Mouse (Mus musculus) bone marrow macrophage, adult 2 months (primary cell): ENCODE measurements around the gene Ddost.

ENCODE experiments used
- CTCF ChIP-seq: IDR thresholded peaks from 2 replicates; pipeline ENCODE4 v1.5.1; 2012; ENCODE audit warnings: low read depth, mild to moderate bottlenecking, low read length, moderate library complexity
- POLR2A ChIP-seq: IDR thresholded peaks from 2 replicates; pipeline ENCODE4 v1.6.1; 2012; ENCODE audit warnings: mild to moderate bottlenecking, low read depth, low read length, borderline replicate concordance

GRCm38 (mm10) chr4:138316369-138316768 lies 11.8 kb downstream of the Ddost start:
- TF ChIP-seq POLR2A (no peak), CTCF (peak; percentile 52; the same call in 1 of the 2 replicates)
